Mouse (Mus musculus): ENCODE measurements around the gene Ndufa10.
"Not testable (repeated sequence)": the region's sequence is repeated elsewhere in the genome, so short reads cannot be mapped to it uniquely, and the experiment has no call there.

The Ndufa10 gene

GRCm38 (mm10) chr1:92473165-92474041 is at the start of gene Ndufa10:
Ndufa10 (minus strand) TSS chr1:92473860.
- DNase-seq (ENCODE audit: low read depth), result peak; percentile 87

- DNase-seq (ENCODE audit: low read depth), result peak; percentile 10
Observed at GRCm38 (mm10) chr1:92521376-92521775, 47.7 kb upstream of the Ndufa10 start.

GRCm38 (mm10) chr1:92519046-92519445 is 45.4 kb upstream of the Ndufa10 start:
- DNase-seq (ENCODE audit: low read depth), result no peak

GRCm38 (mm10) chr1:92518561-92518960 is 44.9 kb upstream of the Ndufa10 start, which contains the start of gene Olfr1414:
Olfr1414 (minus strand) TSS chr1:92518661.
- no peak for DNase-seq (ENCODE audit: low read depth)

- no peak for DNase-seq (ENCODE audit: low read depth)
Observed at GRCm38 (mm10) chr1:92515390-92515789, 41.7 kb upstream of the Ndufa10 start.

- not testable (repeated sequence) for DNase-seq (ENCODE audit: low read depth)
Observed at GRCm38 (mm10) chr1:92511646-92512045, 38.0 kb upstream of the Ndufa10 start.

GRCm38 (mm10) chr1:92496001-92496400 is 22.3 kb upstream of the Ndufa10 start, which contains the start of gene Olfr1415:
Olfr1415 (minus strand) TSS chr1:92496101.
- DNase-seq (ENCODE audit: low read depth), result no peak

GRCm38 (mm10) chr1:92485013-92485412 is 11.4 kb upstream of the Ndufa10 start, which contains the start of gene Olfr1416:
Olfr1416 (minus strand) TSS chr1:92485113.
- no peak for DNase-seq (ENCODE audit: low read depth)

- DNase-seq (ENCODE audit: low read depth), result no peak
Observed at GRCm38 (mm10) chr1:92474066-92474578, 462 bp upstream of the Ndufa10 start.

GRCm38 (mm10) chr1:92468891-92469290 is 4.8 kb downstream of the Ndufa10 start:
- no peak for DNase-seq (ENCODE audit: low read depth)

- no peak for DNase-seq (ENCODE audit: low read depth)
Observed at GRCm38 (mm10) chr1:92458416-92458815, 15.2 kb downstream of the Ndufa10 start.

GRCm38 (mm10) chr1:92457758-92458157 is 15.9 kb downstream of the Ndufa10 start:
- DNase-seq (ENCODE audit: low read depth), result no peak

GRCm38 (mm10) chr1:92453751-92454445 is 19.8 kb downstream of the Ndufa10 start:
- no peak for DNase-seq (ENCODE audit: low read depth)

- DNase-seq (ENCODE audit: low read depth), result no peak
Observed at GRCm38 (mm10) chr1:92448293-92448692, 25.4 kb downstream of the Ndufa10 start.

GRCm38 (mm10) chr1:92441453-92442063 is 32.1 kb downstream of the Ndufa10 start:
- DNase-seq (ENCODE audit: low read depth), result no peak

- no peak for DNase-seq (ENCODE audit: low read depth)
Observed at GRCm38 (mm10) chr1:92440066-92440750, 33.5 kb downstream of the Ndufa10 start.

- no peak for DNase-seq (ENCODE audit: low read depth)
Observed at GRCm38 (mm10) chr1:92437678-92438271, 35.9 kb downstream of the Ndufa10 start.

GRCm38 (mm10) chr1:92436831-92437321 is 36.8 kb downstream of the Ndufa10 start:
- no peak for DNase-seq (ENCODE audit: low read depth)

GRCm38 (mm10) chr1:92434986-92435385 is 38.7 kb downstream of the Ndufa10 start:
- no peak for DNase-seq (ENCODE audit: low read depth)

- DNase-seq (ENCODE audit: low read depth), result no peak
Observed at GRCm38 (mm10) chr1:92432791-92433190, 40.9 kb downstream of the Ndufa10 start.

- no peak for DNase-seq (ENCODE audit: low read depth)
Observed at GRCm38 (mm10) chr1:92432098-92432497, 41.6 kb downstream of the Ndufa10 start.

All from c-Kit-positive CD71-negative TER-119-negative erythroid progenitor cells, embryonic 14.5 days (primary cell).